Mouse (Mus musculus) heart, postnatal 0 days (tissue): ENCODE measurements around the gene Nhlrc4.

Experiments used
- CTCF ChIP-seq: IDR thresholded peaks from 2 replicates; pipeline ENCODE4 v1.5.1; 2016; ENCODE audit warnings: antibody characterized with exemption, control low read depth, low read depth
- EP300 ChIP-seq: IDR thresholded peaks from 2 replicates; pipeline ENCODE4 v1.6.1; 2016; ENCODE audit warnings: antibody characterized with exemption, low read depth

DNA sequence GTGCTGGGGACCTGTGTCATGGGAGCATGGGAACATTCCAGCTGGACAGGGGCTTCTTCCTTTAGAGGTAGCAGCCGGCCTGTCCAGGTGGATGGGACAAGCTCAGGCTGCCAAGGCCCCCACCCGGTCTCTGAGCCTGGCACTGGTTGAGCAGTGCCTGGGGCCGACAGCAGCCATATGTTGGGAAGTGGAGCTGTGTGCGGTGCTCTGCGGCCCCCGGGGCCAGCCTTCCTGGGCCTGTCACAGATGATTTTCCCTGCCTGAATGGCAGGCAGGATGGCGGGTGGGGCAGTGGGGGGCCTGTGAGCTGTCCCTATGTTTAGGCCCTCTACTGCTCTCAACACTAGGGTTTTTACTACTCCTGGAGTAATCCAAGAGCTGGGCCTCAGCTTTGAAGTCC lies 11.4 kb upstream of the Nhlrc4 start:
- no peak for TF ChIP-seq CTCF
- TF ChIP-seq EP300 = no peak
